Mouse (Mus musculus) hindbrain, embryonic 14.5 days (tissue): ENCODE measurements at regions not wholly inside any gene's neighbourhood (a gene's known extent, or its start where the extent isn't known, plus 50 kb on each side); places are given as distances from the start of the nearest gene placed in this dataset.

Experiments
- ATAC-seq: fragments of 200-750 bp; cut with Nextera tagmentation; 2 replicates; pipeline ENCODE4 v1.8.0; 2017; ENCODE audit warnings: moderate number of reproducible peaks, mild to moderate bottlenecking, moderate TSS enrichment, moderate library complexity; ENCODE audit not compliant: low FRiP score
- DNase-seq: peaks from one replicate; pipeline ENCODE4 v3.0.0-alpha.2; 2015; ENCODE audit warnings: low spot score
- H3K27ac ChIP-seq: fragments of 300-500 bp; sonication (generic); 2 replicates; pipeline ENCODE4 v1.5.1; 2014; ENCODE audit warnings: mild to moderate bottlenecking, moderate library complexity
- H3K27me3 ChIP-seq: fragments of 300-500 bp; sonication (generic); 2 replicates; pipeline ENCODE4 v1.6.1; 2014; ENCODE audit warnings: mild to moderate bottlenecking, low read length, mixed read lengths; ENCODE audit not compliant: control insufficient read depth, insufficient read depth
- H3K36me3 ChIP-seq: fragments of 300-500 bp; sonication (generic); replicated peaks from 2 replicates; pipeline ENCODE4 v1.6.1; 2014; ENCODE audit not compliant: control insufficient read depth, insufficient read depth
- H3K4me1 ChIP-seq: fragments of 300-500 bp; sonication (generic); replicated peaks from 2 replicates; pipeline ENCODE4 v1.6.1; 2014; ENCODE audit warnings: antibody characterized with exemption, low read length, mixed read lengths; ENCODE audit not compliant: control insufficient read depth, insufficient read depth
- H3K4me2 ChIP-seq: fragments of 300-500 bp; sonication (generic); replicated peaks from 2 replicates; pipeline ENCODE4 v1.6.1; 2014; ENCODE audit warnings: mild to moderate bottlenecking, moderate library complexity
- H3K4me3 ChIP-seq: fragments of 300-500 bp; sonication (generic); replicated peaks from 2 replicates; pipeline ENCODE4 v1.5.1; 2014; ENCODE audit warnings: mild to moderate bottlenecking, low read length
- H3K9ac ChIP-seq: fragments of 300-500 bp; sonication (generic); 2 replicates; pipeline ENCODE4 v1.6.1; 2014
- H3K9me3 ChIP-seq: fragments of 300-500 bp; sonication (generic); 2 replicates; pipeline ENCODE4 v1.6.1; 2016; ENCODE audit warnings: low read length; ENCODE audit not compliant: control insufficient read depth
- WGBS: fragments of 180-500 bp; shearing (Covaris S2); extraction: QIAGEN DNeasy Blood & Tissue Kit; methylation state at CpG from one replicate; pipeline ENCODE4 v1.1.7; 2014; 5-methylcytosine and 5-hydroxymethylcytosine counted together

DNA sequence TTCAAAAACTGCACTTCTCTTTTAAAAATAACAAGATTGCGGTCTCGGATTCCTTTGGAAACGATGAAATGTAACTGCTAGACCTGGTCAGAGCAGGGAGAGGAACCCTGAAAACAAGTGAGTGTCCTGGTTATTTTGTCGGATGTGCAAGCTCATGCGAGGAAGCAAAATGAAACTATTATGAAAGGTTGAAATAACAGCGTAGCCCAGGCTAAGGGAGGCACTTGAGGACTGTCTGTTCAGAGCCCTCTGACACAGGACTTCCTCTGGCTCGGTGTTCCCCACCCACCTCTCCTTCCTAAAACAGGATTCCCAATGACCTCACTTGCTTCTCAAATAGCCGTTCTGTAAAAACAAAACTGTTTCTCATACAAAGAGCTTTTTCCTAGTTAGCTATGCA is 51.3 kb upstream of the S1pr1 start:
- H3K4me3 ChIP-seq, result no peak overlapping the region
- H3K4me1 ChIP-seq, result no peaks in the 10 kb centered on the region
- 81% methylated on average over 8 of the region's 8 CpGs for WGBS
- no peak overlapping the region for H3K9ac ChIP-seq
- DNase-seq, result no peak
- H3K4me2 ChIP-seq, result no peak overlapping the region
- ATAC-seq, result no peak
- no peaks in the 10 kb centered on the region for H3K9me3 ChIP-seq
- no peak overlapping the region for H3K27ac ChIP-seq
- no peaks in the 10 kb centered on the region for H3K27me3 ChIP-seq
- H3K36me3 ChIP-seq, result no peaks in the 10 kb centered on the region

DNA sequence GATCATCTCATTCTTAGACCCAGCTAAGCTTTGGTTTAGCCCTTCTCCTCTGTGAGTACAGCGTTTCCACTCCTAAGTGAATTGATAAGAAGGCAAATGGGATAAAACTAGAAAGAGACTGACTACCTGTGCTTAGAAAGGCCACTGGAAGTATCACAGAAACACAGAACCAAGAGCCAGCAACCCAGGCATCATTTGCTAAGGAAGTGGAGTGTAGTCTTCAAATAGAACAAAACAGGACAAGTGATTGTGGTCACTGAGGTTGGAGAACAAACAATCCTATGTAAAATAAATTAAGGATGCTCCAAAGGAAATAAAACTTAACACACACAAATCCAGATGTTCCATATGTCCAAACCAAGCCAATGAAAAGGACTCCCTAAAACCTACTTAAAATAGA is 53.4 kb upstream of the S1pr1 start:
- Histone ChIP-seq H3K27me3 (no peaks in the 10 kb centered on the region), H3K9me3 (no peaks in the 10 kb centered on the region), H3K4me3 (no peak overlapping the region), H3K4me1 (no peaks in the 10 kb centered on the region), H3K36me3 (no peaks in the 10 kb centered on the region), H3K27ac (no peak overlapping the region), H3K4me2 (no peak overlapping the region), H3K9ac (no peak overlapping the region)
- ATAC-seq (no peak), DNase-seq (no peak)
- WGBS, result 96% methylated on average over 1 of the region's 1 CpGs

DNA sequence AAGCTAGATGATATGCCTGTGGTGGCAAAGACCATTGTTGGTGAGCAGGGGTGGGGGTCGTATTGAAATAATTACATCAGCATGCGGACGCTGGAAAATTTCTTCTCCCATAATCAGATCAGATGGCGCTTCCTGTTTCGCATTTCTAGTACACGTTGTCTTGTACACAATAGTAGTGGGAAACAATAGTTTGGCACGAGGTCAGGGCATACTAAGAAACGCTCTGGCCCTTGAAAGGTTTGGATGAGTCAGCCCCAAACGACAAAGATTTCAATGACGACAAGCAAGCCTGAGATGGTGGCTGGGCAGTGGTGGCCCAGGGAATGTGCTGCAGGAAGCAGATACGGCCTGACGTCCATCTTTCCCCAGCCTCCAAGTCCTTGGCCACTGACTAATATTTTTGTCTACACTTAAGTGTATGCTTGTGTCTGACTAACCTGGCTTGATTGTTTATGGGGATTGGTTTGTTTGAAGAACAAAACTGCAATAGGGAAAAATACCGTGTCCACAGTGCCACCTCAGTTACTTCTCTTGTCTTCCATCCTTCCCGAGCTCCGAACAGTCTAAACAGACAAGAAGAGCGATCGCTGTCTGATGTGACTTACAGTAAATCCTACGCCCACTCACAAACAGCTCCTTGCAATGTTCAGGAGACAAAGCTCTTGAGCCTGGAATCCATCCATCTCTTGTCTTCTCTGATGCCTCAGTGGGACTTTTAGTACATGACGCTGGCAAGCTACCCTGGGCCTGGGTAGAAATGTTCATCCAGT is 54.1 kb upstream of the S1pr1 start:
- Histone ChIP-seq H3K36me3 (no peaks in the 10 kb centered on the region), H3K9ac (no peak overlapping the region), H3K4me3 (no peak overlapping the region), H3K4me2 (no peak overlapping the region), H3K27me3 (no peaks in the 10 kb centered on the region), H3K4me1 (no peaks in the 10 kb centered on the region), H3K9me3 (no peaks in the 10 kb centered on the region), H3K27ac (no peak overlapping the region)
- DNase-seq, result no peak
- WGBS, result 73% methylated on average over 19 of the region's 19 CpGs
- no peak for ATAC-seq

DNA sequence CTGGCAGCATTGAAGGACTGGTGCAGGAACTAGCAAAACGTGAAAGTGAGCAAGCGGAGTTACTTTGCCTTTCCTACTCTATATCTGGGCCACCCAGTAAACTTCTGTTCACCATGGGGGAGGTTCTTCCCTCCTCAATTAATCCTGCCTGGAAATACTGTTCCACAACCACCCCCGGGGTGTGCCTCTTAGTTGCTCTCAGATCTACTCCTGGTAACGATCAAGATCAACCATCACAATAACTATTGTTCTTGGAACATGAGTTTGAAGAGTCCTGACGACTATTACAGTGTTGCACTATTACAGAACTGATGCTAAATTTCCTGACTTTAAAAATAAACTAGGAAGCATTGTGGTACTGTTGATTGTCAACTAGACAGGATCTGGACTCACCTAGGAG is 57.8 kb upstream of the S1pr1 start:
- no peaks in the 10 kb centered on the region for H3K27me3 ChIP-seq
- no peak for ATAC-seq
- no peaks in the 10 kb centered on the region for H3K9me3 ChIP-seq
- DNase-seq, result no peak
- peaks cover 9% of the 10 kb centered on the region for H3K4me1 ChIP-seq
- WGBS, result 84% methylated on average over 5 of the region's 5 CpGs
- H3K36me3 ChIP-seq, result no peaks in the 10 kb centered on the region
- no peak overlapping the region for H3K4me2 ChIP-seq
- no peak overlapping the region for H3K27ac ChIP-seq
- H3K4me3 ChIP-seq, result no peak overlapping the region
- no peak overlapping the region for H3K9ac ChIP-seq

DNA sequence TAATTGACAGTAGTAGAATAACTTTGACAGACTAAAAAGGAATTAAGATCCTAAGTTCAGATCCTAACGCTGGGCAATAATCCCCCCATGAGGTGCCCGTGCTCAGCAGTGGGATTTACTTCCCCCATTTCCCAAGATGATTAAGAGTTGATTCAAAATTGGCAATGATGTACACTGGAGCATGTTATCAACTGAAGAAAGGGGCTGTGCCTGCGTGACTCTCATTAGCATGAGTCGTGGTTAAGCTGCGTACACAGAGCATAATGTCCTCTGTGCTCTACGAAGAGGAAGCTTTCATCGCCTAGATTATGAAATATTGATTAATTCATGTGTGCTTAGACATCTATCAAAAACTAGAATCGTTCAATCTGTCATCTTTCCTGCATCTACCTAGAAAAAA is 59.4 kb upstream of the S1pr1 start:
- Histone ChIP-seq H3K4me2 (peak overlapping the region; percentile 44), H3K4me3 (0 out of 2 replicates have a peak overlapping the region, but pooled peaks have one; percentile 3), H3K27me3 (no peaks in the 10 kb centered on the region), H3K9ac (peak overlapping the region; percentile 18; the same call in 1 of the 2 replicates), H3K4me1 (peaks cover 9% of the 10 kb centered on the region), H3K36me3 (no peaks in the 10 kb centered on the region), H3K9me3 (no peaks in the 10 kb centered on the region), H3K27ac (peak overlapping the region; percentile 26; the same call in 1 of the 2 replicates)
- peak; percentile 82; the same call in 1 of the 2 replicates for ATAC-seq
- WGBS, result 34% methylated on average over 8 of the region's 8 CpGs
- no peak for DNase-seq

DNA sequence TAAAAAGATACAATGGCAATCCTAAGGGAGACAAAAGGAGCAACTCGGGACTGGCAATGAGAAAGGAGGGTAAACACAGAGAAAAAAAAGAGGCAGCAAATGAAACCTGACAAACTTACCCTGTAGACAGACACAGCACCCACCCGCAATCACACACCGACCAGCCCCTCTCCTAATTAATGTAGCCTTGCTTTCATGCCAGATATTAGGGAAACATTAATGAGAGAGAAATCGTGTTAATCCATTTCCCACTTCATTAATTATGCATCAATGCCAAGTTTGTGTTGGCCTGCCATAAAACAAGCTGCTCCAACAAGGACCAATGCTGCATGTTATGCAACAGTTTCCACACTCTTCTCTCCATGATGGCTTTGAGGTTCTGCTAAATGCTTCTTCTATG is 59.9 kb upstream of the S1pr1 start:
- no peaks in the 10 kb centered on the region for H3K9me3 ChIP-seq
- peak overlapping the region; percentile 26; the same call in 1 of the 2 replicates for H3K27ac ChIP-seq
- H3K4me2 ChIP-seq, result peak overlapping the region; percentile 44
- H3K36me3 ChIP-seq, result no peaks in the 10 kb centered on the region
- H3K4me1 ChIP-seq, result peaks cover 9% of the 10 kb centered on the region
- DNase-seq (peak; percentile 35), ATAC-seq (peak; percentile 56; the same call in 1 of the 2 replicates)
- peak overlapping the region; percentile 18; the same call in 1 of the 2 replicates for H3K9ac ChIP-seq
- 0 out of 2 replicates have a peak overlapping the region, but pooled peaks have one; percentile 3 for H3K4me3 ChIP-seq
- no peaks in the 10 kb centered on the region for H3K27me3 ChIP-seq
- 34% methylated on average over 4 of the region's 4 CpGs for WGBS

DNA sequence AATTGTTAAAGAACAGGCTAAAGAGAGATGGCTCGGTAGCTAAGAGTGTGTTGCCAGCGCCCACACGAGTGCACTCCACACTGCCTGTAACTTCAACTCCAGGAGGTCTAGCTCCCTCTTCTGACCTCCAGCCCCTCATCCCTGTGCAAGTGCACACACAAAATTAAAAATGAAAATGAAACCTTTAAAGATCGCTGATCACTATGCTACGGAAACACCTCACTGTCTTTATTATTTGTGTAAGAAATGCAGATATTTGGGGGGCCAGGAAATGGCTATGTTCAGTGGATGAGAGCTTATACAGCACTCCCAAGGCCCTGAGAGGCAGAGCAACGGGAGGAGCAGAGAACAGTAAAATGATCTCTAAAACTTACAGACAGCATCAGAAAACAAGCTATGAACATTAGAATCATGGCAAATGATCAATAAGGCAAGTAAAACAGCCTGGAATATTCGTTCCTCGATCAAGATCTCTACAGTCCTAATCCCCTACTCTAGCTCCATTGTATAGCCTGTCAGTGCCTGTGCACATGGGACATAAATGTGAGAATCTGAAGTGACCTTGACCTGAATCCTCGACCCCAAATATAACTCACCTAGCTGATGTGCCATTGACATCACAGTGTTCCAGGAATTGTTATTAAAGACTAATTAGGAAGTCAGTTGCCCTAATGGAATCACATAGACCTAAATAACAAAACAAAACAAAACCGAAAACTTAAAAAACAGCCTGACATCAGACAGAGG is 64.4 kb upstream of the S1pr1 start:
- H3K4me3 ChIP-seq, result no peak overlapping the region
- no peak overlapping the region for H3K27ac ChIP-seq
- DNase-seq (no peak), ATAC-seq (no peak)
- H3K4me1 ChIP-seq, result peaks cover 6% of the 10 kb centered on the region
- H3K4me2 ChIP-seq, result no peak overlapping the region
- no peak overlapping the region for H3K9ac ChIP-seq
- WGBS, result 91% methylated on average over 10 of the region's 10 CpGs
- H3K9me3 ChIP-seq, result no peaks in the 10 kb centered on the region
- no peaks in the 10 kb centered on the region for H3K36me3 ChIP-seq
- H3K27me3 ChIP-seq, result no peaks in the 10 kb centered on the region

DNA sequence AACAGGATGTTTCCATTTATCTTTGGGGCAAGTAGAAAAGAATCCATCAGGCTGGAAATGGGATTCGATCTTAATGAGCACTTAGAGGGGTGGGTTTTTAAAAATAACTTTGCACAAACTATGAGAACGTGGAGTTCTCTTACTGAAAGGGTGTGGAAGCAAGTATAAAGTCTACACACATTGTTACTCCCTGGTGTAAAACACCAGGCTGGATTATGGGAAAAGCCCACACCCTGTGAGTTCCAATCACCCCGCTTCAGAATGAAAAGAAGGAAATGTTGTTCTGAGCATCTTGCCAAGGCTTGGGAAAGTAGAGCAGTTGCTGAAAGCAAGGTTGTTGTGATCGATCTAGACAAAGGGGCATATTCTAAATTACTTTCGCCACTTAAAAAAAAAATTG is 65.0 kb upstream of the S1pr1 start:
- no peaks in the 10 kb centered on the region; the same call in none of the 2 replicates for H3K4me1 ChIP-seq
- H3K9me3 ChIP-seq, result no peaks in the 10 kb centered on the region
- H3K4me2 ChIP-seq, result no peak overlapping the region
- H3K27ac ChIP-seq, result no peak overlapping the region
- 89% methylated on average over 5 of the region's 5 CpGs for WGBS
- DNase-seq (no peak), ATAC-seq (no peak)
- no peak overlapping the region for H3K4me3 ChIP-seq
- no peaks in the 10 kb centered on the region for H3K27me3 ChIP-seq
- no peak overlapping the region for H3K9ac ChIP-seq
- no peaks in the 10 kb centered on the region for H3K36me3 ChIP-seq

DNA sequence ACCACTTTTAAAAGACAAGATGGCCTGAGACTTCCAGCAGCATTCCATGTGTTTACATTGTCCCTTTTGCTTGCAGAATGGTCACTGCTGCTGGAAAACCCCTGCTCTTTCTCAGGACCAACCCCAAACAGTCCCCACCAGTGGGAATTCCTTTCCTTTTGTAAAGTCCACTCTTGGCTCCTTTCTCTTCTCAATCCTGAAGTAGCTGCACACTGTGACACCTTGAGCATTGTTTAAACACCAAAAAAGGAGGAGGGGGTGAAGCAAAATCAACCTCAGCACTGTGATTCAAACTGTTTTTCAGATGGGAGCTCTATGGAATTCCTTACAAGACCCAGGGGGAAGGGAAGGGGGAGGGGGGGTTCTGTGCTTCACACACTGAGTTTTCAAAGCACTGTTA is 67.9 kb upstream of the S1pr1 start:
- Histone ChIP-seq H3K4me1 (no peaks in the 10 kb centered on the region; the same call in 1 of the 2 replicates), H3K4me2 (no peak overlapping the region), H3K36me3 (no peaks in the 10 kb centered on the region), H3K4me3 (no peak overlapping the region), H3K27ac (no peak overlapping the region), H3K9ac (no peak overlapping the region), H3K9me3 (no peaks in the 10 kb centered on the region), H3K27me3 (no peaks in the 10 kb centered on the region)
- ATAC-seq (no peak), DNase-seq (no peak)
